Mouse (Mus musculus) brain, embryonic 18.5 days (tissue): ENCODE data around the gene Gtf2h5.

Experiments used
- DNase-seq: peaks from one replicate; pipeline ENCODE4 v3.0.0-alpha.2; 2012; ENCODE audit warnings: low read depth, low spot score

Gene Gtf2h5

GRCm38 (mm10) chr17:6110956-6111355 lies 31.4 kb downstream of the Gtf2h5 start:
- DNase-seq = no peak

DNA sequence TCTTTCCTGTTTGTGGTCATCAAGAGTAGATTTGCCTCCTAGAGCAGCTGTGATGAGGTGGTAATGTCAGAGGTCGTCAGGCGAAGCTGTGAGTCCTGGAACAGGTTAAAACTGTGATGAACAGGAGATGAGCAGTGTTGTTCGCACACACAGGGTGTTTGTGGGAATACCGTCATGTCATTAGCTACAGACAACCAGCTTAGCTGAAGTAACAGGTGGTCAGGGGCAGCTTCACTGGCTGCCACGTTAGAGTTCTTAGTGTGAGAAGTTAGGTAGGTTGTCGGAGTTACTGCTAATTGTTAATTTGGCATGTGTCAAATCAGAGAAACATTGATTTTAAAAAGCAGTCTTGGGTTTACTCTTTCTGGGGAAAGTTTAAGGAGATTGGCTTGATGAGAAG lies 34.1 kb downstream of the Gtf2h5 start:
- DNase-seq = no peak

DNA sequence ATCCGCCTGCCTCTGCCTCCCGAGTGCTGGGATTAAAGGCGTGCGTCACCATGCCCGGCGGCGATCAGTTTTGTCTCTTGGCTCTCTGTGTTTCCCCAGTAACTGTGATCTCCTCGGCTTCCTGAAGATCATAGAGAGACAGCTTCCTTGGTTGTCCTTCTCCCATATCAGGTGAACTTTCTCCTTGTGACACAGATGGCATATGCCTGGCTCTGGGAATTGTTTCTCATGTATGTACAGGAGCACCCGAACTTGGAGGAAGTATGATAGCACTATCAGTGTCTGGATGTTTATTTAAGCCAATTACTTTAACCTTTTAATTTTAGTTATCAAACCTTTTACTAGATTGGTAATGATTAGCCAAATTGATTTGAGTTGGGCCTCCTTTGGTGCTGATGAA lies 35.5 kb downstream of the Gtf2h5 start:
- no peak for DNase-seq

DNA sequence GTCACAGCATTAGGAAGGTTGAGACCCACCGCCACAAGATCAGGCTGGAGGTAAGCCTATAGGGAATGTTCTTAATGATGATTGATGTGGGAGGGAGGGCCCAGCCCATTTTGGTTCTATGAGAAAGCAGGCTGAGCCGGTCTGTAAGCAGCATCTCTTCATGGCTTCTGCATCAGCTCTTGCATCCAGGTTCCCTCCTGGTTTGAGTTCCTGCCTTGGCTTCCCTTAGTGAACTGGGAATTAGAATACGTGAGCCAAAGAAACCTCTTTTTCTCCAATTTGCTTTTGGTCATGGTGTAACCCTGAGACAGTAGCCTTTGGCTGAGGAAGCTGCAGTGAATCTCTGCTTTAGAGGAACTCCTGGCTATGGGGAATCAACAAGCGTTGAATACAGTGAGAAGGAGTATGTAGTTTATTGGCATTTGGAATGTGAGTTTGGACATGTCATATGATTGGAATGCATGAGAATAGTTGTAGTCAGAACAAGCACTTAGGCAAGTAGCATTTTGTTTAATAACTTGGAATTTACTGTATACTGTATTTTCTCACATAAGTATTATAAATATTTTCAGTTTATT lies 37.7 kb downstream of the Gtf2h5 start:
- DNase-seq = no peak

GRCm38 (mm10) chr17:6117917-6118316 lies 38.3 kb downstream of the Gtf2h5 start:
- no peak for DNase-seq

DNA sequence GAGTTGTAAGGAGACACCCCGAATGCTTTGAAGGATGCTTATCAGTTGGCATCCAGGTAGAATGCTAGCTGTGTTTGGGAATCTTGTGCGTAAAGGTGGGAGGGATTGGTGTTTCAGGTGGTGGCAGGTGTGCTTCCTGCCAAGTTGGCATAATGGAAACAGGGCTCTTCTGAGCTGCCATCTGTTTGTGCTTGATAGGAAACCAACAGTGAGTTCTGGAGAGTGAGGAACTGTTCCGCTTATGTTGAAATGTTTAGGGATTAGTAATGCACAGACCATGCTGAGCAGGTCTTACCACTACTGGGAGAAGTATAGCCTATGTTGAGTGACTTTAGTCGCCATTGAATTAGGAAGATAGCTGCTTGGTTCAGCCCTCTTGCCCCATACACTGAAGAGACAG lies 39.3 kb downstream of the Gtf2h5 start:
- no peak for DNase-seq

- no peak for DNase-seq
These were observed 44.2 kb downstream of the Gtf2h5 start for GRCm38 (mm10) chr17:6123776-6124175.

DNA sequence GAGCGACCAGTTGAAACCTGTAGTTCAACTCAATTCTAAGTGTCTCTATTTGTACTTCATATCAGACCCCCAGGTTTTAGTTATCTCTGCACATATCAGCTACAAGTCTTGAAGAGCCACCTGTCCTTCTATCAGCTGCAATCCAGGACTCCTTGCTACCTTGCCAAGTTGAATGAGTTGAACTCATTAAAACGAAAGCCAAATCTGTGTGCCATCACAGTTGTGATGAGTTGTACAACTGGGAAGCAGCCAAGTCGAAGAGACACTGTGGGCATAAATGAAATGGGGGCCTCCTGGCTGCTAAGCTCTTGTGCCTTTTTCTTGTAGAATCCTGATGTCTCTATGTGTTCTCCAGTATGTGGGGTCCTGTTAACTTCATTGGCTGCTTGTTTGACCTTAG lies 45.9 kb downstream of the Gtf2h5 start:
- DNase-seq = no peak

DNA sequence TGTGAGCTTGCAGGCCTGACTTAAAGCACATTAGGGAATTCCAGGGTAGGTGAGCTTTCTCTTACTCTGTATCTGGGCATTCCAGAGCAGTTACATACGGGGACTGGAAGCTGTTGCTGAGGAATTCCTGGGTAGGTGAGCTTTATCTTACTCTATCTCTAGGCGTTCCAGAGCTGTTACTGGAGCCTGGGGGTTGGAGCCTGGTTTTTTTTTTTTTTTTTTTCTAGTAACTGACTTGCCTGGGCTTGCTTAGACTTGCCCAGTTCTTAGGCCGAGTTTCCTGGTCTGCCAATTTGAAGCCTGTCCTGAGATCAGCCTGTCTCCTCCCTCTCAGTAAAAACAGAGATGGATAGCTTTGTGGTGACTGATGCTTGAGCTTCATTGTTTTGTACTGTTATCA lies 48.5 kb downstream of the Gtf2h5 start:
- no peak for DNase-seq

DNA sequence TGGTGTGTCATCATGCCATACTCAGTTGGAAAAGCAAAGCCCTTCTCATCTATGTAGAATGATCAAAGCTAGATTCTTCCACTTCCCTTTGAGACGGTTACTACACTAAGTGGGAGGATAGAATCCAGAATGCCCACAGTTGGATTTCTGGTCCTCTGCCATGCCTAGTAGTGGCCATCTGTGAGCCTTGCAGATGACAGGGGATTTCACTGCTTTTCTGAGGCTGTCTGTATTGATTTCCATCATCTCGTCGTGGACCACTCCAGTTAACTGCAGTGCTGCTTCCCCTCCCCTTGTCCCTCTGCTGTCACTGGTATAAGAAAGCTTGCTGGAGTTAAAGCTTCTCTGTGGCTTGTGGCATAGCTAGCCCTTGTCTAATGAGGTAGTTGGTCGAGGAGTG lies 49.8 kb downstream of the Gtf2h5 start:
- DNase-seq = no peak

DNA sequence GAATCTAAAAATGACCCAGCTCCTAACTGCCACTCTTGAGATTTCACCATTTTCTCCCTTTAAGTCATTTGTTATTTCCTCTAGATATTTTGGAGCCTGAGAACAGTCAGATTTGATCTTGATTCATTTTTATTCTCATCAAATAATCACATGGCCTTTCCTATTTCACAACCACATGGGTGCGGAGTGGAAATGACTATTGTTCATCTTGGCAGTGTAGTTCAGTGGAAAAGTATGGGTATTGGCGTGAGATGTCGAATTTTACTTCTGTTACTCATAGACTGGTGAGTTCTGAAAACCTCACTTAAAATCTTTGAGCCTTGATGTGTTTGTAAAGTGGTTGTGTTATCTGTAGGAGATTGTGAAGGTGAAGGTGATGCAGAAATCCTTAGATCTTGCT lies 51.5 kb downstream of the Gtf2h5 start:
- no peak for DNase-seq
